Mouse (Mus musculus): Measurements from ENCODE around the gene Ftl1.
"Not testable (repeated sequence)": the region's sequence is repeated elsewhere in the genome, so short reads cannot be mapped to it uniquely, and the experiment has no call there.

- peak; percentile 45 for TF ChIP-seq CTCF (IDR thresholded peaks at IDR 0.05; ENCODE audit: low read depth)
- not testable (repeated sequence) for TF ChIP-seq EP300 (IDR thresholded peaks at IDR 0.05; ENCODE audit: low read depth)
Measured at GRCm38 (mm10) chr7:45462868-45463267, 3.2 kb upstream of the Ftl1 start.
